Mouse (Mus musculus): ENCODE results near the gene Aff1.

The Aff1 gene

GRCm38 (mm10) chr5:103726281-103726938 lies 34.2 kb downstream of the Aff1 start:
- DNase-seq (ENCODE audit: low spot score) = no peak

GRCm38 (mm10) chr5:103727777-103728395 lies 35.7 kb downstream of the Aff1 start:
- no peak for DNase-seq (ENCODE audit: low spot score)

GRCm38 (mm10) chr5:103729225-103729624 lies 37.1 kb downstream of the Aff1 start:
- no peak for DNase-seq (ENCODE audit: low spot score)

GRCm38 (mm10) chr5:103730142-103730541 lies 38.0 kb downstream of the Aff1 start:
- DNase-seq (ENCODE audit: low spot score) = no peak

GRCm38 (mm10) chr5:103730727-103731126 lies 38.6 kb downstream of the Aff1 start:
- DNase-seq (ENCODE audit: low spot score) = no peak

GRCm38 (mm10) chr5:103732581-103732980 lies 40.4 kb downstream of the Aff1 start:
- DNase-seq (ENCODE audit: low spot score) = no peak

GRCm38 (mm10) chr5:103735411-103736112 lies 43.4 kb downstream of the Aff1 start:
- no peak for DNase-seq (ENCODE audit: low spot score)

GRCm38 (mm10) chr5:103736553-103737207 lies 44.5 kb downstream of the Aff1 start:
- no peak for DNase-seq (ENCODE audit: low spot score)

GRCm38 (mm10) chr5:103737208-103738066 lies 45.3 kb downstream of the Aff1 start:
- peak; percentile 33 for DNase-seq (ENCODE audit: low spot score)

- DNase-seq (ENCODE audit: low spot score) = no peak
Observed at GRCm38 (mm10) chr5:103738509-103738908, 46.3 kb downstream of the Aff1 start.

- no peak for DNase-seq (ENCODE audit: low spot score)
Observed at GRCm38 (mm10) chr5:103739163-103739562, 47.0 kb downstream of the Aff1 start.

- no peak for DNase-seq (ENCODE audit: low spot score)
Observed at GRCm38 (mm10) chr5:103740093-103740902, 48.1 kb downstream of the Aff1 start.

- no peak for DNase-seq (ENCODE audit: low spot score)
Observed at GRCm38 (mm10) chr5:103740903-103741246, 48.7 kb downstream of the Aff1 start.

GRCm38 (mm10) chr5:103741443-103741842 lies 49.3 kb downstream of the Aff1 start:
- DNase-seq (ENCODE audit: low spot score) = no peak

- DNase-seq (ENCODE audit: low spot score) = no peak
Observed at GRCm38 (mm10) chr5:103741992-103742391, 49.8 kb downstream of the Aff1 start.

GRCm38 (mm10) chr5:103744531-103744930 lies 52.4 kb downstream of the Aff1 start:
- DNase-seq (ENCODE audit: low spot score) = no peak

GRCm38 (mm10) chr5:103745635-103746034 lies 53.5 kb downstream of the Aff1 start:
- DNase-seq (ENCODE audit: low spot score) = no peak

- DNase-seq (ENCODE audit: low spot score) = no peak
Observed at GRCm38 (mm10) chr5:103746561-103747085, 54.4 kb downstream of the Aff1 start.

- DNase-seq (ENCODE audit: low spot score) = no peak
Observed at GRCm38 (mm10) chr5:103747098-103747497, 54.9 kb downstream of the Aff1 start.

GRCm38 (mm10) chr5:103748343-103748742 lies 56.2 kb downstream of the Aff1 start:
- DNase-seq (ENCODE audit: low spot score) = no peak

Measured in yolk sac, embryonic 10.5 days (tissue).